Mouse (Mus musculus) NIH3T3 (cell line): ENCODE results near the gene Etv5.

ENCODE experiments used
- DNase-seq: peaks from one replicate; pipeline ENCODE4 v3.0.0-alpha.2; 2012; ENCODE audit warnings: low read depth

Etv5 gene

GRCm38 (mm10) chr16:22439499-22440177, at the start of gene Etv5:
Gene Etv5, minus strand, starts transcription at chr16:22439719.
- DNase-seq = peak; percentile 99

- DNase-seq = no peak
These were observed 44.4 kb upstream of the Etv5 start for GRCm38 (mm10) chr16:22483900-22484299.

GRCm38 (mm10) chr16:22479322-22479721, 39.8 kb upstream of the Etv5 start:
- DNase-seq = no peak

- no peak for DNase-seq
These were observed 32.2 kb upstream of the Etv5 start for GRCm38 (mm10) chr16:22471728-22472127.

DNA sequence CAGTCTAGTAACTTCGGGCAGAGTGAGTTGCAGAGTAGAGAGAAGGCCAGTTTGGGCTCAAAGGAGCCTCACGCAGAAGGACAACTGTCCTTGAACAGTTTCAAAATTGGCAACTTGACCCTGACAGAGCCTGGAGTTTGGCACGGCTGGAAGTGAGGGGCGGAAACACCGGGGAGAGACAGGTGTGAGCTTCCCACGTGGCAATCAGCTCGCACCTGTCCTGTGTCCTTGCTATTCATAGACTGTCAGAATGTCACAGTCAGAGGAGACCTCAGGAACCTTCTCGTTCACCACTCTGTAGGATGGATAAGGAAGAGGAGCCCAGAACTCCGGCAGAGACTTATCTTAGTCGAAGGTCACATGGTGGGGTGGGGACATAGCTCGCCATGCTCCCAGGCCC, 29.9 kb upstream of the Etv5 start:
- no peak for DNase-seq

- DNase-seq = no peak
These were observed 27.6 kb upstream of the Etv5 start for GRCm38 (mm10) chr16:22467111-22467510.

DNA sequence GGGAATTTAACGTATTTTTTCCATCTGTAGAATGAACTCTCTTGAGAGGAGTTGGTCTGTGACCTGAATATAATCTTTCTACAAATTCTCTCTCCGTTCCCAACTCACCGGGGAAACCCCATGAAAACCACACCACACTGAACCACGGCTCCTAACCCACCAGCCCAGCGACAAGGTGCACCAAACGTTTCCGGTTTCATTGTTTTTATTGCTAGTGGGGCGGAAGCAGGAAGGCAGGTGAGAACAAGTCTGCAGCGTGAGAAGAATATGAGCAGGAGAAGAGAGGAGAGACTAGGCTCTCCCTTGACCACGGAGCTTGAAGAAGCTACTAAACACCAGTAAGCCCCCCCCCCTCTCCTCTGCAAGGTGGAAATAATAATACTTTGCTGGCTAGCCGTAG, 26.9 kb upstream of the Etv5 start:
- DNase-seq = no peak

GRCm38 (mm10) chr16:22462220-22462619, 22.7 kb upstream of the Etv5 start:
- DNase-seq = no peak

GRCm38 (mm10) chr16:22461728-22462127, 22.2 kb upstream of the Etv5 start:
- no peak for DNase-seq

DNA sequence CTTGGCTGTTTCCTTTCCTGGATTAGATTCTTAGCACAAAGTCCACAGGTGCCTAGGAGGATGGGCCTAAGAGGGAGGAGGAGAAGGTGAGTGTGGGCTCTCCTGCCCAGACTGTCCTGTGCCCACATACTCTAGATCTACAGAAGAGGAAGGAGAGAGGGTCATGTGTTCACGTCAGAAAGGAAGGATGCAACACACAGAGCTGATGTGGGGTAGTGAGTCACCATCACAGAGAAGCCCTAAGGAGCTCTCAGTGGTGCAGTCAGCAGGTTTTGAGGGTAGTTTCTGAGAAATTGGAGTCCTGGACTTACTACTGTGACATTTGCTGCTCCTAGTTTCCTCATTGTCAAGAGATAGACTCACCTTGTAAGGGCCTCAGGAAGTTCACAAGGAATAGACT, 21.4 kb upstream of the Etv5 start:
- DNase-seq = no peak

DNA sequence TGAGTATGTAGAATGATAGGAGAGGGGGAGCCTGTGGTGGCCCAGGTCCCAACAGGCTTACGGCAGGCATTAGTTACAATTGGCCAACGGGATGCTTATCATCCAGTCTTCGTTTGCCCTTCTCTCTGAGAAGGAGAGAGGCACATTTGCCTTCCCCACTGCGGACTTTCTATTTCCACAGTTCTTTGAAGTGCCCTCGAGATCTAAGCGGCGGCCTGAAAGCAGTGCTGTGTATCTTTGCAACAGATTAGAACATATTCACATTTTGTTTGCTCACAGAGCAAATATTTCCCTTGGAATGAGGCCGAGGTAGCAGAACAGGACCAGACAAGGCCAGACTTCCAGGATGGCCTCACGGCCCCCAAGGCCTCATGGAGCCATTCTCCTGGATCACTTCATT, 12.6 kb upstream of the Etv5 start:
- no peak for DNase-seq

GRCm38 (mm10) chr16:22448093-22448492, 8.6 kb upstream of the Etv5 start:
- no peak for DNase-seq

GRCm38 (mm10) chr16:22444786-22445185, 5.3 kb upstream of the Etv5 start:
- DNase-seq = no peak

DNA sequence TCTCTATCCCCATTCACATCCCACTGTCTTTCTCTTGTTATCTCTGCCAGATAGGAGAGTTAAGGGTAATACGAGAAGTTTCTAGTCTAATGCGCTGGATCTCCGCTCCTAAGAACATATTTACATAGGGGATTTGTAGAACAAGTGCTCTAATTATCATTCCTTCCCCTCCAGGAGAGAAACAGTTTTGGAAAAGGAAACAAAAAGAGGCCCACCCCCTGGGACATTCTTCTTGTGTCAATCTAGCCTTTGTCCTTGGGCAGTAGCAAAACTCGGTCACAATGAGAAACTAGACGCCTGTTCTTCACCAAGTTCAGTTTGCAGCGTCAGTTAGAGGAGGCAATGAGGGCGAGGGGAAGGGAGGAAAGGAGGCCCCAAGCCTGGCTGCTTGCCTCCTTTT, 2.7 kb upstream of the Etv5 start:
- DNase-seq = no peak

DNA sequence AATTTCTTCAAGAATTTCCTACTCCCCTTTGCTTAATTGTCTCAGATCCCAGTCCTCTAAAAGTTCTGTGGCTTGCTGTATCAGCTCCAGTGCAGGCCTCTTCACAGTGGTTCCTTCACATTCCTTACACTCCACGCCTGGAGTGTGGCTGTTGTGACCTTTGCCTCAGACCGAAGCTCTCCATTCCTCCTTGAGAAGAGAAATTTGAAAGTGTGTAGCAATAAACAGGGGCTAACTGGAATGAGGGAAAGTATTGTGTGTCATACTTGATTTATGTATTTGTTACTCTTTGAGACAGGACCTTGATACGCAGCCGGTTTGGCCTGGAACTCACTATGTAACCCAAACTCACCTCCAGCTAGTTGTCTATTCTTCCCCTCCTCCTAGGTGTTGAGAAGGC, 1.8 kb upstream of the Etv5 start:
- no peak for DNase-seq

DNA sequence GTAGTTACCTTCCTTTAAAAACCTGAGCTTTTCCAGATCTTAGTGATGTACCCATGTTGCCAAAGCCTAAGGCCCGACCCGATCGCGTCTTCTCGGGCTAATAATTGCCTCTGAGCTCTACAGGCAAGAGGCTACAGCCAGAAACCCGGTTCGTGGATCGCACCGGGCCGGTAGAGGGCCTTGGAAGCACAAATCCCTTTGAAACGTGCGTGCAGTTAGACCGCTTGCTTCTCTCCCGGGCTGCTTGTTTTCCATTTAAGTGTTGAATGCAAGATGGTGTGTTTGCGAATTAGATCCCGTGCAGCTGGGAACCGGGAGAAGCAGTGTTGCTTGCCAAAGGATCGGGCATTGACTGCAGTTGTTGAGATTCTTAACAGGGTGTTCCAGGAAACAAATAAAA, 750 bp upstream of the Etv5 start:
- peak; percentile 76 for DNase-seq

GRCm38 (mm10) chr16:22438441-22439373, 812 bp downstream of the Etv5 start:
- DNase-seq = peak; percentile 87

- DNase-seq = no peak
These were observed 3.4 kb downstream of the Etv5 start for GRCm38 (mm10) chr16:22436106-22436505.

DNA sequence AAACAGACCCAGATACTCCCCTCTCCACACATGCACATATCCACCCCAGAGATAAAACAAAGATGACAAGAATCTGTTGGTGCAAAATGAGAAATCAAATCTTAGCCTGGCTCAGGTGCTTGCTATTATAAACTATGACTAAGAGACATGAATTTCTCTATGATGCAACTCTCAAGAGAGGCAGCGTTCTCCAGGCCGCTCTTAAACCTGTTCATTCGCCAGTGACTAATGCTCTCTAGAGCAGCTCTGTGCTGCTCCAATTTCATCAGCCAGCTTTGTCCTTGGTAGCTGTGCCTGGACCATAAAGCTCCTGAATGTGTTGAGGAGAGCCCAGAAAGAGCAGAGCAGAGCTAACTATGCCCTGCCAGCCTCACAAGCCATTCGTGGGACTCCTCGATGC, 5.0 kb downstream of the Etv5 start:
- DNase-seq = peak; percentile 82

- DNase-seq = no peak
These were observed 5.6 kb downstream of the Etv5 start for GRCm38 (mm10) chr16:22433944-22434343.

DNA sequence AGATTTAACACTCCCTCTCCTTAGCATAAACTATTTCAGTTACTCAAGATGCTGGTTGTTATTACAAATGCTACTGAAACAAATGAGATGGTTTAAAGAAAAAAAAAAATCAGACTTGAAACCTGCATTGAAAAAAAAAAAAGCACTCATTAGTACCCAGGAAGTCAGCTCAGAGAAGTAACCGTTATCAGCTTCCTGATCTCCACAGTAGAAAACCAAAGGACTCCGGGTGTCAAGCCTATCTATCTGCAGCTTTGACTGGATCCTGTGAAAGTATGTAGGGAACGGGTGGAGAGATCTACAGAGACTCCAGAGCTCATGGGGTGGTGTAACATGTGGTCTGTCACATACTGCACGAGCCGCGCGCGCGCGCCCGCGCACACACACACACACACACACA, 7.7 kb downstream of the Etv5 start:
- DNase-seq = no peak

- no peak for DNase-seq
These were observed 8.2 kb downstream of the Etv5 start for GRCm38 (mm10) chr16:22431335-22431734.

DNA sequence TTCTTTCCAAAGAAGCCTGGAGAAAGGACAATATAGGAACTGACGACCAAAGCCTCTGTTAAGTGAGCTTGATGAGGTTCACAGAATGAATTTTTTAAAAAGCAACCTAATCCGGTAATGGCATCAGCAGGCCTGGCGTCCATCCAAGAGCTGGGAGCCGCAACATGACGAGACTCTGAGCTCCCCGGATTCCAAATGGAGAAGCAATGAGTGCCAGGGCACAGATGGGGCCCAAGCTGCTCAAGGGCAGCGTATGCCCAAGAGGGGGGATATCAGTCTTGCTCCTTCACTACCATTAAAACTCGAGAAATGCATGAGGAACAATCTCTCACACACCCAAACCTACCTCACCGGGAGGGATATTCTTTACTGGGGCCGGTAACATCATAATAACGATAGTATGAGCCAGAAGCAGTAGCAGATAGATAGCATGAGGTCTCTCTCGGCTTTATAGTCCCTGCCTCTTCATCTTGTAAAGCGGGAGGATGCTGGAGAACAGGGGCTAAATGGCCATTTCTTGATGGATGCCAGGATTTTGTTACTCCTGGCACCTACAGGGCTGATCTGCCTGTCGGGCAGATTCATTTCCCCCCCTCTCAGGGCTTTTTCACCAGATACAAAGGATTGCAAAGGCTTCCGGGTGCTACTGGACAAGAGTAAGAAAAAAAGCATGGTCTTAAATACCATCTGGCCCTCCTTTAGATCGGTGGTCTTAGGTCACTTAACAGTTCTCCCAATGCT, 9.1 kb downstream of the Etv5 start:
- no peak for DNase-seq
